ENCODE assay signal across 8 mouse cellular contexts in genomic region chr19:14595390-14595997, GRCm38 (mm10). TPM values are rescaled to one million over a fixed set of nuclear protein-coding genes. Genes with fewer than 3 reads are reported as not detected.
A peak's percentile ranks its signal among the peaks of the same experiment; 100 is the strongest.
DNase-seq lines count a peak whose midpoint lies in the region; ATAC-seq and TF ChIP-seq lines count a peak whose summit lies in the region.

No protein-coding gene starts in this region.

- H3K4me1 ChIP-seq in hindbrain, postnatal 0 days (ENCODE audit: insufficient read depth, low read length) = no peaks in the 10 kb centered on the region
- H3K4me1 ChIP-seq in neural tube, embryonic 11.5 days (ENCODE audit: control insufficient read depth, insufficient read depth, low read length) = peaks cover 10% of the 10 kb centered on the region

- WGBS in hindbrain, postnatal 0 days = 18% methylated on average over 11 of the region's 11 CpGs
- WGBS in neural tube, embryonic 11.5 days = 16% methylated on average over 11 of the region's 11 CpGs

- peak overlapping the region; percentile 97 for H3K27ac ChIP-seq in layer of hippocampus, adult 2 months
- no peak overlapping the region for H3K27ac ChIP-seq in hindbrain, postnatal 0 days
- no peak overlapping the region for H3K27ac ChIP-seq in neural tube, embryonic 11.5 days (ENCODE audit: low read depth, low read length)

- peak in 1 of 2 experiments; percentile 32 for DNase-seq in layer of hippocampus, adult 2 months (ENCODE audit: low spot score in 2 of 2)
- DNase-seq in layer of hippocampus, adult 9-10 months (ENCODE audit: low spot score) = no peak
- DNase-seq in embryo, embryonic 9.5 days (ENCODE audit: extremely low spot score) = peak; percentile 35
- peak; percentile 43 for DNase-seq in hindbrain, postnatal 0 days (ENCODE audit: low spot score)
- DNase-seq in neural tube, embryonic 11.5 days (ENCODE audit: low spot score) = no peak
- no peak for DNase-seq in spleen, postnatal 10 days (ENCODE audit: low spot score in 2 of 2)
- DNase-seq in adrenal gland, postnatal 36 days = no peak

- ATAC-seq in hindbrain, postnatal 0 days = no peak
- no peak for ATAC-seq in neural tube, embryonic 11.5 days (ENCODE audit: insufficient read depth, low FRiP score, low TSS enrichment)
- ATAC-seq in erythroid progenitor cell, adult 5-6 weeks (replicated peaks; ENCODE audit: low FRiP score, poor library complexity, severe bottlenecking) = no peak

- H3K4me3 ChIP-seq in layer of hippocampus, adult 2 months = peak overlapping the region; percentile 79
- H3K4me3 ChIP-seq in hindbrain, postnatal 0 days (ENCODE audit: low read length) = peak overlapping the region; percentile 93
- peak overlapping the region; percentile 75 for H3K4me3 ChIP-seq in neural tube, embryonic 11.5 days (ENCODE audit: low read depth, low read length)

- H3K9me3 ChIP-seq in hindbrain, postnatal 0 days (ENCODE audit: low read length) = no peaks in the 10 kb centered on the region
- H3K9me3 ChIP-seq in neural tube, embryonic 11.5 days (ENCODE audit: control insufficient read depth, low read length) = no peaks in the 10 kb centered on the region

- no peaks in the 10 kb centered on the region for H3K36me3 ChIP-seq in hindbrain, postnatal 0 days (ENCODE audit: insufficient read depth, low read length)
- H3K36me3 ChIP-seq in neural tube, embryonic 11.5 days (ENCODE audit: control insufficient read depth, insufficient read depth, low read length) = no peaks in the 10 kb centered on the region

- peak overlapping the region; percentile 61 for H3K4me2 ChIP-seq in hindbrain, postnatal 0 days (ENCODE audit: low read depth, low read length)
- H3K4me2 ChIP-seq in neural tube, embryonic 11.5 days (ENCODE audit: low read depth) = peak overlapping the region; percentile 46

- TF ChIP-seq CTCF in layer of hippocampus, adult 2 months (conservative IDR thresholded peaks at IDR 0.05) = no peak
- no peak for TF ChIP-seq CTCF in hindbrain, postnatal 0 days (IDR thresholded peaks at IDR 0.05; ENCODE audit: low read depth)

- no peaks in the 10 kb centered on the region for H3K27me3 ChIP-seq in hindbrain, postnatal 0 days (ENCODE audit: insufficient read depth, low read length)
- no peaks in the 10 kb centered on the region for H3K27me3 ChIP-seq in neural tube, embryonic 11.5 days (ENCODE audit: control insufficient read depth, insufficient read depth, low read length)

- H3K9ac ChIP-seq in hindbrain, postnatal 0 days (replicated peaks; ENCODE audit: low read length) = no peak overlapping the region
- no peak overlapping the region for H3K9ac ChIP-seq in neural tube, embryonic 11.5 days (ENCODE audit: low read length)

RNA-seq across cellular contexts. Expression of gene Tle4, which starts 2.4 kb away (rescaled TPM):
- 10 to 100 TPM; 40.9 to 41.7 TPM for total RNA-seq in layer of hippocampus, adult 2 months (2021)
- 38.9 and 44.4 TPM in 2 replicates for total RNA-seq in hindbrain, postnatal 0 days (2014; rRNA removed)
- polyA plus RNA-seq in hindbrain, postnatal 0 days (2015; fragmentation: Nextera tagmentation; extraction: Ambion mirVana) = 15.4 and 16.3 TPM in 2 replicates
- 30.5 and 34.3 TPM in 2 replicates for polyA plus RNA-seq in neural tube, embryonic 11.5 days (2014; fragmentation: Nextera tagmentation; extraction: Ambion mirVana)
- 20.2 and 22.6 TPM in 2 replicates for total RNA-seq in erythroid progenitor cell, adult 5-6 weeks (2015; ENCODE audit: low replicate concordance)
- total RNA-seq in erythroid progenitor cell, adult 5-6 weeks (2017; ENCODE audit: low replicate concordance) = 11.0 and 14.4 TPM in 2 replicates
- 10 to 100 TPM; 10.2 to 13.2 TPM for total RNA-seq in adrenal gland, postnatal 36 days (2021)

Comparison
In these comparisons a context has a peak if more than half of its experiments do, and no peak if none do; other contexts are left out.
1. DNase-seq: peak in embryo, embryonic 9.5 days (single experiment) and hindbrain, postnatal 0 days (single experiment); none in layer of hippocampus, adult 9-10 months (single experiment), neural tube, embryonic 11.5 days (single experiment), spleen, postnatal 10 days (0 of 2) and adrenal gland, postnatal 36 days (0 of 2).
2. Peak in every context shown above with its lines, with median percentiles within 50 percentile points of each other: H3K4me3 ChIP-seq.